Comparison of ENCODE assay signal across 8 mouse cellular contexts in the genomic region with DNA sequence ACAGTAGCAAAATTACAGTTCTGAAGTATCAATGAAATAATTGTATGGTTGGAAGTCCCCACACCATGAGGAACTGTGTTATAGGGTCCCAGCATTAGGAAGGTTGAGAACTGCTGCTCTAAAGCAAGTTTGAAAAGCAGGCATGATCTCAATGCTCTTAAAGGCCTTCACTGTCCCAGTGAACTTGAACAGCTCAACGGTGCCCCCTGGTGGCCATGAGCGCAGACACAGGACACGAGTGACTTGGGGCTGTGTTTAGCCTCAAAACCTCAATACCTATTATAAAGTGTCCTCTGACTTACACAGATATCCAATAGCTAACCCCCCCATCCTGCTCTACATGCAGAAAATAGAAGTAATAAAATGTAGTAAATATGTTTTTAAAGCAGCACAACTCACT.
DNase-seq lines count a peak whose midpoint lies in the region; ATAC-seq and TF ChIP-seq lines count a peak whose summit lies in the region.

No protein-coding gene starts in this region.

- ATAC-seq in forebrain, embryonic 11.5 days (replicated peaks; ENCODE audit: low FRiP score): peak; percentile 76
- ATAC-seq in heart, postnatal 0 days (ENCODE audit: insufficient read depth, low read depth): peak; percentile 76
- peak; percentile 62; the same call in 1 of the 2 replicates for ATAC-seq in liver, embryonic 15.5 days (ENCODE audit: insufficient read depth)
- ATAC-seq in neural tube, embryonic 14.5 days (ENCODE audit: low read depth): peak; percentile 95

- no peak overlapping the region for H3K9ac ChIP-seq in forebrain, embryonic 11.5 days (ENCODE audit: low read length)
- H3K9ac ChIP-seq in heart, postnatal 0 days (replicated peaks; ENCODE audit: low read depth, low read length): no peak overlapping the region
- H3K9ac ChIP-seq in liver, embryonic 15.5 days: no peak overlapping the region
- no peak overlapping the region for H3K9ac ChIP-seq in neural tube, embryonic 14.5 days (replicated peaks; ENCODE audit: low read depth, low read length)

- no peaks in the 10 kb centered on the region for H3K9me3 ChIP-seq in forebrain, embryonic 11.5 days (ENCODE audit: control insufficient read depth, low read length)
- H3K9me3 ChIP-seq in heart, postnatal 0 days (replicated peaks; ENCODE audit: control insufficient read depth, low read length): no peaks in the 10 kb centered on the region
- no peaks in the 10 kb centered on the region for H3K9me3 ChIP-seq in liver, embryonic 15.5 days (replicated peaks)
- no peaks in the 10 kb centered on the region for H3K9me3 ChIP-seq in neural tube, embryonic 14.5 days (ENCODE audit: control insufficient read depth, low read length)

- no peak for TF ChIP-seq EP300 in heart, postnatal 0 days (IDR thresholded peaks at IDR 0.05; ENCODE audit: low read depth)

- no peak overlapping the region for H3K4me2 ChIP-seq in forebrain, embryonic 11.5 days (ENCODE audit: low read depth, low read length, severe bottlenecking)
- H3K4me2 ChIP-seq in heart, postnatal 0 days (ENCODE audit: low read depth, low read length): no peak overlapping the region
- no peak overlapping the region for H3K4me2 ChIP-seq in liver, embryonic 15.5 days
- H3K4me2 ChIP-seq in neural tube, embryonic 14.5 days (ENCODE audit: low read depth, low read length): no peak overlapping the region

- no peaks in the 10 kb centered on the region for H3K27me3 ChIP-seq in forebrain, embryonic 11.5 days (ENCODE audit: control insufficient read depth, insufficient read depth, low read length)
- H3K27me3 ChIP-seq in heart, postnatal 0 days (ENCODE audit: control insufficient read depth, insufficient read depth, low read length): no peaks in the 10 kb centered on the region
- no peaks in the 10 kb centered on the region for H3K27me3 ChIP-seq in liver, embryonic 15.5 days
- no peaks in the 10 kb centered on the region for H3K27me3 ChIP-seq in neural tube, embryonic 14.5 days (ENCODE audit: control insufficient read depth, insufficient read depth, low read length)
- H3K27me3 ChIP-seq in testis, adult 2 months (ENCODE audit: control insufficient read depth, insufficient read depth, low read length): no peaks in the 10 kb centered on the region

- TF ChIP-seq POLR2A in testis, adult 2 months (IDR thresholded peaks at IDR 0.05; ENCODE audit: control insufficient read depth, low read depth, low read length): no peak

- no peaks in the 10 kb centered on the region for H3K4me1 ChIP-seq in forebrain, embryonic 11.5 days (replicated peaks; ENCODE audit: control insufficient read depth, insufficient read depth, low read length)
- peaks cover 6% of the 10 kb centered on the region for H3K4me1 ChIP-seq in heart, postnatal 0 days (ENCODE audit: control insufficient read depth, insufficient read depth)
- H3K4me1 ChIP-seq in liver, embryonic 15.5 days (replicated peaks): peaks cover 3% of the 10 kb centered on the region
- H3K4me1 ChIP-seq in neural tube, embryonic 14.5 days (ENCODE audit: control insufficient read depth, insufficient read depth, low read length): no peaks in the 10 kb centered on the region
- no peaks in the 10 kb centered on the region for H3K4me1 ChIP-seq in testis, adult 2 months (ENCODE audit: control insufficient read depth, insufficient read depth, low read length)

- peak; percentile 93 for DNase-seq in CD8-positive naive resting alpha-beta T cell, adult 2 months (ENCODE audit: low read depth in 2 of 2, low spot score in 2 of 2)
- DNase-seq in c-Kit-negative CD71-positive TER-119-positive erythroid progenitor cells, embryonic 14.5 days (ENCODE audit: low read depth, low spot score): peak; percentile 67
- DNase-seq in forebrain, embryonic 11.5 days (ENCODE audit: low spot score): peak; percentile 90
- peak; percentile 75 for DNase-seq in heart, postnatal 0 days (ENCODE audit: low spot score)
- DNase-seq in kidney, postnatal 36 days: peak; percentile 78 to 95

- TF ChIP-seq CTCF in heart, postnatal 0 days (IDR thresholded peaks at IDR 0.05; ENCODE audit: low read depth): peak; percentile 97
- peak; percentile 96 for TF ChIP-seq CTCF in testis, adult 2 months (IDR thresholded peaks at IDR 0.05; ENCODE audit: control insufficient read depth, insufficient read depth, insufficient replicate concordance, low read depth, low read length)

- no peak overlapping the region for H3K4me3 ChIP-seq in forebrain, embryonic 11.5 days (ENCODE audit: low read depth, low read length)
- H3K4me3 ChIP-seq in heart, postnatal 0 days (ENCODE audit: low read depth, low read length): no peak overlapping the region
- no peak overlapping the region for H3K4me3 ChIP-seq in liver, embryonic 15.5 days (replicated peaks)
- H3K4me3 ChIP-seq in neural tube, embryonic 14.5 days (ENCODE audit: low read depth, low read length): no peak overlapping the region
- H3K4me3 ChIP-seq in testis, adult 2 months (ENCODE audit: control insufficient read depth, low read depth, low read length): no peak overlapping the region

- under 1% methylated on average over 3 of the region's 3 CpGs for WGBS in forebrain, embryonic 11.5 days
- WGBS in heart, postnatal 0 days: 1% methylated on average over 3 of the region's 3 CpGs
- under 1% methylated on average over 3 of the region's 3 CpGs for WGBS in liver, embryonic 15.5 days (ENCODE audit: insufficient replicate concordance)
- WGBS in neural tube, embryonic 14.5 days: 0% methylated on average over 3 of the region's 3 CpGs

- no peaks in the 10 kb centered on the region for H3K36me3 ChIP-seq in forebrain, embryonic 11.5 days (ENCODE audit: control insufficient read depth, insufficient read depth, low read length)
- no peaks in the 10 kb centered on the region for H3K36me3 ChIP-seq in heart, postnatal 0 days (replicated peaks; ENCODE audit: control insufficient read depth, insufficient read depth, low read length)
- H3K36me3 ChIP-seq in liver, embryonic 15.5 days (replicated peaks): 0 out of 2 replicates have a peak, but pooled peaks cover 7% of the 10 kb centered on the region
- no peaks in the 10 kb centered on the region for H3K36me3 ChIP-seq in neural tube, embryonic 14.5 days (ENCODE audit: control insufficient read depth, insufficient read depth, low read length)
- H3K36me3 ChIP-seq in testis, adult 2 months (ENCODE audit: control insufficient read depth, insufficient read depth, low read length): no peaks in the 10 kb centered on the region

- H3K27ac ChIP-seq in forebrain, embryonic 11.5 days (ENCODE audit: low read depth, low read length): no peak overlapping the region
- H3K27ac ChIP-seq in heart, postnatal 0 days (ENCODE audit: low read depth): no peak overlapping the region
- H3K27ac ChIP-seq in liver, embryonic 15.5 days (replicated peaks): no peak overlapping the region
- H3K27ac ChIP-seq in neural tube, embryonic 14.5 days (ENCODE audit: low read depth, low read length): no peak overlapping the region
- H3K27ac ChIP-seq in testis, adult 2 months (ENCODE audit: control insufficient read depth, insufficient read depth, low read depth, low read length): no peak overlapping the region
